Mouse (Mus musculus) liver, embryonic 14.5 days (tissue): ENCODE measurements at regions not wholly inside any gene's neighbourhood (a gene's known extent, or its start where the extent isn't known, plus 50 kb on each side); places are given as distances from the start of the nearest gene placed in this dataset.

Source experiments
- ATAC-seq: fragments of 200-750 bp; cut with Nextera tagmentation; 2 replicates; pipeline ENCODE4 v1.8.0; 2017; ENCODE audit warnings: moderate number of reproducible peaks, mild to moderate bottlenecking, moderate library complexity; ENCODE audit not compliant: insufficient read depth
- DNase-seq, 3 experiments: peaks; one replicate each; pipeline ENCODE4 v3.0.0-alpha.2; 2012 to 2013; ENCODE audit warnings: low read depth in 3 of 3, low spot score in 3 of 3
- H3K27ac ChIP-seq: fragments of 300-500 bp; sonication (generic); 2 replicates; pipeline ENCODE4 v1.5.1; 2014; ENCODE audit warnings: moderate library complexity, mild to moderate bottlenecking, control low read depth, inconsistent platforms
- H3K27me3 ChIP-seq: fragments of 300-500 bp; sonication (generic); 2 replicates; pipeline ENCODE4 v1.6.1; 2014; ENCODE audit warnings: mild to moderate bottlenecking, low read length, moderate library complexity; ENCODE audit not compliant: control insufficient read depth, insufficient read depth
- H3K36me3 ChIP-seq: fragments of 300-500 bp; sonication (generic); replicated peaks from 2 replicates; pipeline ENCODE4 v1.6.1; 2014; ENCODE audit warnings: low read depth; ENCODE audit not compliant: control insufficient read depth, insufficient read depth
- H3K4me1 ChIP-seq, 2 experiments: fragments of 200-500 bp in 1 of 2; fragments of 300-500 bp in 1 of 2; sonication (generic) in 1 of 2; replicated peaks; 2 replicates each; pipeline ENCODE4 v1.6.1; 2012 to 2014; ENCODE audit warnings: antibody characterized with exemption in 1 of 2, inconsistent platforms in 1 of 2, low read length in 1 of 2; ENCODE audit not compliant: control insufficient read depth in 2 of 2, insufficient read depth in 2 of 2
- H3K4me2 ChIP-seq: fragments of 300-500 bp; sonication (generic); 2 replicates; pipeline ENCODE4 v1.6.1; 2014; ENCODE audit warnings: low read depth, mild to moderate bottlenecking, control low read depth, moderate library complexity
- H3K4me3 ChIP-seq, 2 experiments: fragments of 200-500 bp in 1 of 2; fragments of 300-500 bp in 1 of 2; sonication (generic) in 1 of 2; 2 replicates each; pipeline ENCODE4 v1.5.1; 2012 to 2014; ENCODE audit warnings: low read depth in 2 of 2, low read length in 2 of 2, mild to moderate bottlenecking in 2 of 2, control low read depth in 1 of 2, inconsistent platforms in 1 of 2, moderate library complexity in 1 of 2; ENCODE audit not compliant: insufficient read depth in 1 of 2
- H3K9ac ChIP-seq: fragments of 300-500 bp; sonication (generic); replicated peaks from 2 replicates; pipeline ENCODE4 v1.6.1; 2014; ENCODE audit warnings: mild to moderate bottlenecking, control low read depth, moderate library complexity
- H3K9me3 ChIP-seq: fragments of 300-500 bp; sonication (generic); 2 replicates; pipeline ENCODE4 v1.6.1; 2016; ENCODE audit warnings: low read length, mixed read lengths; ENCODE audit not compliant: control insufficient read depth
- CTCF ChIP-seq: IDR thresholded peaks from 2 replicates; pipeline ENCODE4 v1.5.1; 2016; ENCODE audit warnings: antibody characterized with exemption, low read depth, control low read depth
- EP300 ChIP-seq: IDR thresholded peaks from 2 replicates; pipeline ENCODE4 v1.6.1; 2016; ENCODE audit warnings: antibody characterized with exemption, low read depth
- WGBS: fragments of 180-500 bp; shearing (Covaris S2); extraction: QIAGEN DNeasy Blood & Tissue Kit; methylation state at CpG from one replicate; pipeline ENCODE4 v1.1.7; 2014; ENCODE audit not compliant: insufficient replicate concordance; 5-methylcytosine and 5-hydroxymethylcytosine counted together

- whole genome bisulfite sequencing: 43% methylated on average over 2 of the region's 2 CpGs
- Histone ChIP-seq H3K4me1 (no peaks in the 10 kb centered on the region), H3K9me3 (no peaks in the 10 kb centered on the region; the same call in 1 of the 2 replicates), H3K4me3 (no peak overlapping the region), H3K27ac (no peak overlapping the region), H3K27me3 (no peaks in the 10 kb centered on the region), H3K9ac (no peak overlapping the region), H3K36me3 (no peaks in the 10 kb centered on the region), H3K4me2 (no peak overlapping the region)
- no peak for TF ChIP-seq EP300
- no peak for TF ChIP-seq CTCF
- DNase-seq (no peak), ATAC-seq (no peak)
Observed at GRCm38 (mm10) chr5:126573766-126574165, 667.8 kb upstream of the Tmem132c start.

DNA sequence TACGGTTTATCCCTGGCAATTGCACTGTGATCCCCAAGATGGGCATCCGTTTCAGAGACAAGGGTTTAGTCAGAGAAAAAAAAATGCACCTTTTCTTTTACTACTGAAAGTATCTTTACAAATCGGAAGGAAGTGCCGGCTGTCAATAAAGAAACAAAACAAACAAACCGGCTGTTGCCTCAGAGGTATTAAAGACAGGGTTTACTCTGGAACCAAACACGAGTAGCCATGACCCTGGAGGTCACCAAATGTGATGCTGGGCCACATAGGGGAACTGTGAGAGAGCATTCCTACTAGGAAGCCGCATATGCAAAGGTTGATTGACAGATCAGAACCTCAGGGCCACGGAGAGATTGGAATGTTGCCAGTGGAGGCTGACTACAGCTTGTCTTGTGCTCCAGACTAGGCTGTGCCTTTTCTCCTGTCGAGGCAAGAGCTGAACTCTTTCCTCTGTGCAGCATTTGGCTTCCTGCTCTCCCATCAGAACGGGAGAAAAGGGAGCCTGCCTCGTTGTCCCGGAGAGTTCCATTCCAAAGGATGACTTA is 643.8 kb upstream of the Tmem132c start:
- no peak for DNase-seq
- Histone ChIP-seq H3K4me1 (no peaks in the 10 kb centered on the region), H3K4me2 (no peak overlapping the region), H3K9ac (no peak overlapping the region), H3K9me3 (no peaks in the 10 kb centered on the region; the same call in 1 of the 2 replicates), H3K36me3 (no peaks in the 10 kb centered on the region), H3K4me3 (no peak overlapping the region), H3K27ac (no peak overlapping the region), H3K27me3 (no peaks in the 10 kb centered on the region)
- TF ChIP-seq EP300 (no peak), CTCF (no peak)
- ATAC-seq: no peak
- 53% methylated on average over 12 of the region's 12 CpGs for WGBS

GRCm38 (mm10) chr5:126599561-126599960 is 642.0 kb upstream of the Tmem132c start:
- Histone ChIP-seq H3K9ac (no peak overlapping the region), H3K4me2 (no peak overlapping the region), H3K4me3 (no peak overlapping the region), H3K4me1 (no peaks in the 10 kb centered on the region), H3K36me3 (no peaks in the 10 kb centered on the region), H3K27ac (no peak overlapping the region), H3K9me3 (no peaks in the 10 kb centered on the region; the same call in 1 of the 2 replicates), H3K27me3 (no peaks in the 10 kb centered on the region)
- DNase-seq (no peak), ATAC-seq (no peak)
- WGBS: 56% methylated on average over 5 of the region's 5 CpGs
- TF ChIP-seq CTCF: no peak
- TF ChIP-seq EP300: no peak

DNA sequence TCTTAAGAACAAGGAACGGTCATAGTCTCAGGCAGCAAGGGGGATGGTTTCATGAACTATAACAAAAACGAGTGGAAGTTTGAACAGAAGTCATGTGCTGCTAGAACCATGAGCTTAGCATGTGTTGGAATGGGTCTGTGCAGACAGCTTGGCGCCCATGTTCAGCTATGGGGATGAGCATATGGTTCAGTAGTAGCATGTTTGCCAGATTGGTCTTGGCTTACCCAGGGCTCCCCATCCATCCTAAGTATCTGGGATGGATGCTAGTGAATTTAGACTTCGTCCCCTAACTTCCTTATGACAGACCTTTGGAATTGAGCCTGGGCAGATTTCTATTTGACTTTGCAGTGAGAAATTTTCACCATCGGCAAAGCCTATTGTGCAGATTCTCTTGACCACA is 634.9 kb upstream of the Tmem132c start:
- H3K9me3 ChIP-seq: no peaks in the 10 kb centered on the region
- no peak overlapping the region for H3K9ac ChIP-seq
- ATAC-seq (no peak), DNase-seq (no peak)
- no peak overlapping the region for H3K4me2 ChIP-seq
- H3K4me3 ChIP-seq: no peak overlapping the region
- 50% methylated on average over 5 of the region's 5 CpGs for WGBS
- TF ChIP-seq CTCF: no peak
- TF ChIP-seq EP300: no peak
- no peaks in the 10 kb centered on the region for H3K4me1 ChIP-seq
- no peaks in the 10 kb centered on the region for H3K36me3 ChIP-seq
- no peak overlapping the region for H3K27ac ChIP-seq
- no peaks in the 10 kb centered on the region for H3K27me3 ChIP-seq

- no peaks in the 10 kb centered on the region for H3K9me3 ChIP-seq
- TF ChIP-seq EP300: no peak
- no peak for TF ChIP-seq CTCF
- no peak overlapping the region for H3K4me2 ChIP-seq
- no peaks in the 10 kb centered on the region for H3K4me1 ChIP-seq
- no peak overlapping the region for H3K4me3 ChIP-seq
- no peaks in the 10 kb centered on the region for H3K27me3 ChIP-seq
- 65% methylated on average over 4 of the region's 4 CpGs for whole genome bisulfite sequencing
- DNase-seq (no peak), ATAC-seq (no peak)
- no peaks in the 10 kb centered on the region for H3K36me3 ChIP-seq
- no peak overlapping the region for H3K9ac ChIP-seq
- H3K27ac ChIP-seq: no peak overlapping the region
Observed at GRCm38 (mm10) chr5:126612571-126612970, 629.0 kb upstream of the Tmem132c start.
